Mouse (Mus musculus) testis, adult 2 months (tissue): ENCODE measurements around the gene Rhof.

Source experiments
- CTCF ChIP-seq: fragments of 200-500 bp; IDR thresholded peaks from 2 replicates; pipeline ENCODE4 v1.5.1; 2012; ENCODE audit warnings: low read depth, mild to moderate bottlenecking, inconsistent platforms, low read length, moderate library complexity; ENCODE audit not compliant: control insufficient read depth, insufficient read depth, insufficient replicate concordance
- POLR2A ChIP-seq: fragments of 200-500 bp; IDR thresholded peaks from 2 replicates; pipeline ENCODE4 v1.6.1; 2012; ENCODE audit warnings: low read depth, mild to moderate bottlenecking, inconsistent platforms, low read length, moderate library complexity; ENCODE audit not compliant: control insufficient read depth

DNA sequence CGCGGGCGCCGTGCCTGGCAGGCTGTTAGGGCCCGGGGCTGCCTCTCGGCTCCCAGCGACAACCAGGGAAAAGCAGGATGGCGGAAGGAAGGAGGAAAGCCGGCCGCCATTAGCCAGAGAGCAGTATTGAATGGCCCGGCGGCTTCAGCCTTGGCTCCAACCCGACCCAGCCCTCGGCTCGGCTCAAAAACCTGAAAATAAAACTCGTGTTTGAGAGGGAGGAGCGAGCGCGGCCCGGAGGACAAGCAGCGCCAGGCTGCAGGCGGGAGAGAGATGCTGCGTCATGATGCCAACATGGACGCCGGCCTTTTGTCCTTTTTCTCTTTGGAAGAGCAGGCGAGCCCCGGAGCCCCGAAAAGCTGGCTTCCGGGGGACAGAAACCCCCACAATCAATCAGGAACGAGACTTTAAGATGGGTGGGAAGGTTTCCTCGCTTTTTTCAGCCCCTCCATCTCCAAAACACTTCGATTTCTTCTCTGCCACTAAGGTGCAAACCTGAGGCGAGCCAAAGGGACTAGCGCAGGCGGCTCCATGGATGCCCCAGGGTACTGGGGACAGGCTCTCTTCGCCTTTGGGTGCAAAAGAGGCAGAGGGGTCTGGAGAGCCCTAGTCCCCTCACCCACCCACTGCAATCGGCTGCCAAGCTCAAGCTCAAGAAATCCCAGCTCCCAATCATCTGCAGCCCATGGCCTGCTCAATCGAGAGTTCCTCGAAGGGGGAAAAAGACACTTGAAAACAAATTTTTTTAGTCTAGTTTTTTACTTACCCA is 6.6 kb upstream of the Rhof start:
- TF ChIP-seq CTCF (no peak), POLR2A (peak; percentile 54; the same call in 1 of the 2 replicates)
